Mouse (Mus musculus) 3T3-L1 (cell line): ENCODE data around the gene Spata32.
A peak's percentile ranks its signal among the peaks of the same experiment; 100 is the strongest.

Experiments
- DNase-seq: peaks from one replicate; pipeline ENCODE4 v3.0.0-alpha.2; 2015; ENCODE audit warnings: low read depth, low spot score

Gene Spata32

DNA sequence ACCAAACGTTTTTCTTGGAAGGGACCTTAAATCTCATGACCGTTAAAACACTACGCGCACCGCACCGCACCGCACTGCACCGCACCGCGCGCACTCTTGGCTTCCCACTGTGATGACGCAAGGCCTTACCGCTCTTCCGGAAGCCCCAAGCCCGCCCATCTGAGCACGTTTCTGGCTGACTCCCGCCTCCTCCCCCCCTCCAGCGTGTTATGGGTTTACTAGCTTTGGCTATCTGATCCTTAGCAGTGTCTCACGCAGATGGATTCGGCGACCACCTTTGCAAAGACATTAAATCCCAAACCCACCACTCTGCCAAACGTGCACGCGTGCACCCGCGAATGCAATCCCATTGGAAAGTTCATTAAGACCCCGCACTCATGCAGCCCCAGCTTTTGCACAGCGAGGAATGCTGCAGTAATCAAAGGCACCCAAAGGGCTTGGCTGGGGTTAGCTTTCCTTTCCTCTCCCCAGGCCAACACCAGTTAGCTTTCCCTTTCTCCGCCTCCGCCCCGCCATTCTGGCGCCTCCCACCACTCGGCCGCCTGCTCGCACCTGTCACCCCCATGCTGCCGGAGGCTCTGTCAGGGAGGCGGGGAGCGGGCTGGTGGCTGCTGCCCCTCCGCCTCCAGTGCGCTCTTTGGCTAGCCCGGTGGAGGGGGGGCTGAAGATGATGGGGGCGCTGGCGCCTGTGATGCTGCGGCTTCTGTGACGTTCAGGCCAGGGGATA lies at the start of gene Spata32:
Gene Spata32, minus strand, starts transcription at position 643 of the 727 bp plus-strand sequence.
- DNase-seq, result no peak

DNA sequence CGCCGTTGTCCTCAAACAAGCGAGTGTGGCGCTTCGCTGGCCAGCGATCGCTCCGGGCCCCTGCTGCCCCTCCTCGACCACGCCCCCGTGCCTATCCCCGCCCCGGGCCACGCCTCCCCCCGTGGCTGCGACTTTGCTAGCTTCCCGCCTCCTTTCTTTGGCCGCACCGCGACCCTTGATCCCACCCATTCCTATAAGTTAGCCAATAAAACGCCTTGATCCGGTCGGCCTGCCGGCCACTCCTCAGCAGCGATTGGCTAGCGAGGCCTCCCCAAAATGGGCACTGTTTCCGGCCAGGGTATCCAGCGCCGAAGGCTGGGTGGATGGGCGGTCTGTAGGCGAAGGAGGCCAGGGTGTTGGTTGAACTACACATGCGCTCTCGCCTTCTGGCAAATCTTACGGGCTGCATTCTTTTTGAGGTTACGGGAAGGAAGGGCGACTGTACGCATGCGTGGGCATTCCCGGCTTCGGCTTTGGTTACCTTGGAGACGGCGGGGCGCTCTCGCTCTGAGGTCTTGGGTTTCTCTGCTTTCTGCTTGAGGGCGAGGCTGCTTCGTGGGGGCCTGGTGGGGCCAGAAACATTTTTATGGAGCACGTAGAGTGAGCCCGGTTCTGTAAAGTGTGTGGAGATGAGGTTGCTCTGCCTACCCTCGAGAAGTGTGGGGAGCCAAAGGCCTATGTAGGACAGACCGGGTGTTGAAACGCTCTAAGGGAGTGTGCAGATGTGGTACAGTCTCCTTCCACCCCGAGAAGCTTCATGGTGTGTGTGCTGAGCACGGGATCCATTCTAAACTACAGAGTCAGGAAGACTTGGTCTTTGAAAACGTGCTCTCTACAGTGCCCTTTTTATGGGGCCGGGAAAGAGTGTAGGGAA lies 49.4 kb upstream of the Spata32 start, which contains the start of gene Map3k14:
Gene Map3k14, minus strand, starts transcription at position 127 of the 874 bp plus-strand sequence.
- peak; percentile 100 for DNase-seq

DNA sequence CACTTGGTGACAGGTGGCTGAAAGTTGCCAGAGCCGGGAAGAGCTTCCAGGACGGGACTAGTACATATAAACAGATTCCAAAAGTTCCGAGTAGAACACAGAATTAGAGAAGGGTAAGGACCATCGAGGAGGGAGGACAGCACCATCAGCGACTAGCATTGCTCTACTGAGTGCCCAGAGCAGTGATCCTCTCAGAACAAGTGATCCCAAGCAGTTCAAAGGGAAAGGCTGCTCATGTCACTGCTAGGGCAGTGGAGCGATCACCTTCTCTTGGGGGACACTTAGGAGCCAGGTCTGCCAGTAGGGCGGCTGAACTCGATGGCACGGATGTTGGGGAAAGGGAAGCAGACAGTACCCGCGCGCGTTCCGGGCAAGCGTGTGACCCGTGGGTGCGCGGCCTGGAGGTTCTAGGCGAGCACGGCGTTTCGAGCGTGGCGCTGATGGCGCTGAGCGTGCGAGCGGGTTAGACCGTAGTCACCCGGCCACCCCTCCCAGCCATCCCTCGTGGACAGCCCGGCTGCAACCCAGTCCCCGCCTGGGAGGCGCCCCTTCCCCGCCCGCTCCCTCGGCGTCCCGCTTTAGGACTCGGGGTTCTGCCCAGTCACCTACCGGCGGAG lies 48.6 kb upstream of the Spata32 start:
- peak; percentile 59 for DNase-seq

DNA sequence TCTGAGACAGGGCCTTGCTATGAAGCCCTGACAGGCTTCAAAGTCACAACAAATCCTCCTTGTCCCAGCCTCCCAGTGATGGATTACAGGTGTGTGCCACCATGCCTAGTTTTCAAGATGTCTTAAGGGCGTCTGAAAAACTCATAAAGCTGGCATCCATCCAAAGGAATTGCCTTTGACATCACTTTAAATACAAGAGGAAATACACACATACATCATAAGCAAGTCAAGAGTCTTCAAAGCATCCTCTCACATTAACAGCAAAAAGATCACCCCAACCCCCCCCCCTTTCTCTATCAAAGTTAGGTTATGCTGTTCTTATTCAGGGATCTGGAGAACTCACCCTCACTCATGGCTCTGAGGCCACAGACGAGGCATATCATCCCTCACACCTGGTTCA lies 47.6 kb upstream of the Spata32 start:
- no peak for DNase-seq

DNA sequence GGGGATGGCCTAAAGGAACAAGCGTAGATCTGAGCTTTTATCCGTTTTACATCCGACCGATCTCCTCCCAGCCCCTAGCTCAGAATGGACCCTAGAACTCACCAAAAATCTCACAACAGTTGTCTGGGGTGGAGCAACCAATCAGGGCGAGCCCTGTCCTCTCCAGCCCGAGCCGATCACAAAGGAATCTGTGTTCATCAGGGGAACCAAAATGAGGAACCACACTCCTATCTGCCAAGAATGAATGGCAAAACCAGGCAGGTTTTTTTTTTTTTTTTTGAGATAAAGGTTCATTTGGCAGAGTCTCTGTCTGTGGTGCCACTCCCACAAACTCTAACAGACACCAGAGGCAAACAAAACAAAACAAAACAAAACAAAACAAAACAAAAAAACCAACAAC lies 47.0 kb upstream of the Spata32 start:
- DNase-seq, result no peak

DNA sequence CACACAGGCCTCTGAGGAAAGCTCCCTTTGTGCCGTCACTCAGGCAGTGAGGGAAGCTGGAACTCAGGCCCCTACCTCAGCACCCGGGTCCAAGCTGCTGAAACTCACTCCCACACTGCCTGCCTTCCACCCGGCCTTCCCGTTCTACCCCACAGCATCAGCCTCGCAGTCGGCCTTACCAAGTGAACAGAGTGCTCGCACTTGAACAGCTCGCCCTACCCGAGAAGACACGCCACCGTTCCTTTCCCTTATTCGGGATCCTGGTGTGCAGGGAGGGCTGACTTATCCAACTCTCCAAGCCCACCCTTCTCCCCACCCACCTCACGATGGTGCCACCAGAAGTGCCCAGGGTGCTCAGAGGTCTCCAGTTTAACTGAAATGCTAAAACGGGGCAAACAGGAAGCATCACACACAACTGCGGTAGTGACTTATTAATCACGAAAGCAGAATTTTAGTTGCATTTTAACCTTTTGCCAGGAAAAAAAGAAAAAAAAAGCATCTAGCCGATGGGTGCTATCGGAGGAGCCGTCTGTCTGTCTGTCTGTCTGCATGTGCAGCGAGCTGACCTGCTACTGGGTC lies 46.3 kb upstream of the Spata32 start:
- DNase-seq, result no peak

DNA sequence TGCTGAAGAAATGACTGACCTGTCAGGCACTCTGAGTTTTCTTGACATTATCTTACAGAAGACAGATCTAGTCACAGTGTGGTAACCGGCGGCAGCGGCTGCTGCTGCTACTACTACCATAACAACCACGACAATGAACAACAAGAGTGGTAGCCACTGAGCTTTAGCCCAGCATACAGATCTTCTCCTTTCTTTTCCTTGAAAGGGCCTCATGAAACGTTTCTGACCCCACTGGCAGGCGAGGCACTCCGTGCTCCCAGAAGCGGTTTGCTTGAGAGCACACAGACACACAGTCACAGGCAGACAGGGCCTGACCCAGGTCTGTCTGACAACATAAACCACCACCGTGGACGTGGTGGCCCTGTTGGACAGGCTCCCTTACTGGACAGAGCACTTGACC lies 45.3 kb upstream of the Spata32 start:
- DNase-seq, result no peak

DNA sequence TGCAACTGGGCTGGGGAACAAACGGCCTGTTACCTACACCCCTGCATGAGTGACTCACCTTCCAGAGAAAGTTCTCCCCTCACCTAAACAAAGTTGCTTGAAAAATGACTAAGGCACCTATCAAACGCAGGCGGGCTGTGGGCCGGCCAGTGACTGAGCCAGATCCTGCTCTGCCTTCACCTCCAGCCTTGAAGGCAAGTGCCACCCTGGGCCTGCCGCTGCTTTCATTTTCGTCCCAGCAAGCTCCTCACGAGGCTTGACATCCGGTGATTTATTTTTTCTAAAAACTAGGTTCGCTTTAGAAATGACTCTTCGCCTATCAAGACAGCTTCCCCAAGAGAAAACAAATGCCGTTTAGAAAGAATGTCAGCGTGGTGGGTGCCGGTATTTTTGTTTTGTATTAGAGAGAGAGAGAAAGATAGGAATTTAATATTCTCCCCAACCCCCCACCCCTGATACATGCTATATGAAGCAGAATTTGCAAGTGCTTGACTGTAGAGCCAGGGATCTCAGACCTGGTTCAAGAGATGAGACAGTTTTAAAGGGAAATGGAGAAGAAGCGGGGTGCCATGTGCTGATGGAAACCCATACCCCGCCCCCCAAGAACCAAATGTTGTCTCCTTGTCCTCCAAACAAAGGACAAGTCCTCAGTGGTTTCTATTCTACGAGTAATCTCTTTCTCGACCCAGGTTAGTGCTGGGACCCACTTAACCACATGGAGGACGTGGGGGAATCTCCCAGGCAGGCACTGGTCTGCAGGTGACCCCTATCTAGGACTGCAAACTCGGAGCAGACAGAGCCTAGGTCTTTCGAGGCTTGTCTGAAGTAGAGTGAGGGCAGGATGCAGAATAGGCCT lies 44.4 kb upstream of the Spata32 start:
- DNase-seq, result no peak

DNA sequence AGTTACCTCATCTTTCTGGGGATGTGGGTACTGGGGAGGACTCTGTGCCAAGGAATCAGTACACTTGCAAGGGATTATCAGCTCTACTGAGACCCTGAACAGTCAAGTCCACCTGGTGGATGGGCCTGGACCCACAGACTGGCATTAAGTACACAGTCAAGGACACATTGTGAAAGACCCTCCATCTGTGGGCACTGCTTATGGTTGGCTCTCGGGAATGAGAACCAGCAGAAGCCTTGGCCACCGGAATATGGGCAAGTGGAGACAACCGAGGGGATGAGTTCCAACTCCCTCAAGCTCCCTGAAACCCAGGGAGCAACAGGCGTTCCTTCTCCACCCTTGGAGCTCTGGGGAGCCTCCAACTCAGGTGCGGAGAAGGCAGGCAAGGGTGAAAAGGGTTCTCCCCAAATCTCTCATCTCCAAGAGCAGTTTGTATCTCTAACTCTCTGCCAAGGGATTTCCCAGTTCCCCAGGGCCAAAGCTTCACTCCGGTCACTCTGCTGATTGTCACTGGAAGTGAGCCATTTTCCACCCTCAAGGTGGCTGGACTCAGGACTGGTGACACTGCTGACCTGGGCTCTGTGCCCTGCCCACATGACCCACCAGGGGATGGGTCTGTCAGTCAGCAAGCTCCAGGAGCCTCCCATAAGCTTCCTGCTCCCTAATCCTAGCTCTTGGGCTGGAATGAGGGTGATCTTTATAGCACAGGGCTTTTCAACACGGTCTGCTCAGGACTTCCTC lies 43.6 kb upstream of the Spata32 start:
- DNase-seq, result no peak

DNA sequence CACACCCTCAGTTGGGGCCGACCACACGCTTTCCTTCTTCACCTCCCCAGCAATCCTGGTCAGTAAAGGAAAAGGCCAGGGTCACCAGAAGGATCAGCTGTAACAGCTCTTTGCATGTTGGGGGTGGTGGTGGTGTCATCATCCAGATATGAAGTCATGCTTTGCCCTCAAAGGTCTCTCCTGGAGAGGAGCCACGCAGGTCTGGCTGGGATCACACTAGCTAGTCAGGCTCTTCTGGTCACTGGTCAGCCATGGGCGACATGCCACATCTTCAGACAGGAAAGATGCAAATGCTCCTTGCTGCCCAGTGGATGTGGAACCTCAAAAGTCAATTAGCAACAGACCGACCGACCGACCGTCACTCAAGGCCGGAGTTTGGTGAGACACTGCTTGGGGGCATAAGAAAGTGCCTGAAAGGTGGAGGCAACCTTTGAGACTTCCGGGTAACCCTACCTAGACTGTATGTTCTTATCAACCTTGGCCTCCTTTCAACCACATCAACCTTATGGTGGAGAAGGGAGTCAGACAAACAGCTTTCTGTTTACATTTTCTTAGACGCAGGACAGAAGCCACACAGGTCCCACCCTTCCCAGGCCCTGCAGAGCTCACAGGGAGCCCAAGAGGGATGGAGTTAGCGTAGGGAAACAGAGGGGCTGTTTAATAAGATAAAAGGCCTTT lies 42.4 kb upstream of the Spata32 start:
- no peak for DNase-seq

DNA sequence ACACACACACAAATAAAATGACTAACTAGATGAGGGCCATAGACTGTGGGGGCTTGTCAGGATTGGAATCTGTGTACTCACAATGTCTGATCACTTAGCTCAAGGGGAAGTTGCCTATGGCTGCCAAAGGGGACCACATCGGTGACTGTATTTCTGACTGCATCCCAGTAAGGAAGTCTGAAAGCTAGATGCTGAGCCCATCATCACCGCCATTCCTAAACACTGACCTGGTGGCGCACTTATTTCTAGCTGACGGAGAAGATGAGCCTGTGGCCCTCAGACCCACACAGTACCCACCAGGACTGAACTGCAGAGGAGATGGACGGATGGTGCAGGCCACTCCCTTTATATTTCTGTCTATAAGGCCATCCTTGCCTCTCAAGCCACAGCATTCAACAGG lies 41.8 kb upstream of the Spata32 start:
- DNase-seq, result no peak

DNA sequence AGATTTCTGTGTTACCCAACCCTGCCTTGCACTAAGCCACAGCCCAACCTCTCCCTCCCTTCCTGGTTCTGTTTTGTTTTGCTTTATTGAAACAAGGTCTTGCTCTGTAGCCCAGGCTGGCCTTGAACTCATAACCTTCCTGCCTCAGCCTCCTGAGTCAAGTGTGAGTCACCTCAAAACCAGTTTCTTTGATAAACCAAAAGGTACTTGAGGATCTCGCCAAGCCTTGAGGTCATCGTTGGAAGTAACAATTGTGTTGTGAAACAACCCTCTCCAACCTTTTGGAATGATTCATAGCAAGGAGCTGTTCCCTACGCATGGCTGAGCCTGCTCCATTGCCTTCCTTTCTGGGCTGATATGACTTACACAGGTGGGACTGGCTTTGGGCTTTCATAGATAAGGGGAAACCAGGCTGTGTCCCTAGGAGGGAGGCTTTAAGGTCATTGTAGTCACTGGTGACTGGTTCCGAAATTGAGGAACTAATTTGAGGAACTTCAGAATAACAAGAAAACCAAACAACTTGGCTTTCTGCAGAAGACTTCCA lies 39.8 kb upstream of the Spata32 start:
- DNase-seq, result peak; percentile 80

DNA sequence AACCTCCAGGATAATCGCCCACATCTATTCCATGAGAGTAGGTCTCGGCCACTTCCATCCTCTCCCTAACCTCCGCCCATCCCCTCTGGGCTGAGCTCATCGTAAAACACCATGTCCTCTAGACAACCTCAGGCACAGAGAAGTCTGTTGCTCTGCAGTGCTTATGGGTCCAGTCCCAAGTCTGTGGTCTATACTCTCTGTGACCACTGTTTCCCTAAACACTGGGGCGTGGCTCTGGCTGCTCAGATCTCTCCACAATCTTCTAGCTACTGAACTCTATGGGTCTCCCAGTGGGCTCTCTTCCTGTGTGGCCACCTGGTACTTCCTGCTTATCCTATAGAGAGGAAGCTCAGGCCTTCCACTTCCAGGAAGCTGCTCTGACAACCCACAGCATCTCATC lies 35.4 kb upstream of the Spata32 start:
- DNase-seq, result no peak

DNA sequence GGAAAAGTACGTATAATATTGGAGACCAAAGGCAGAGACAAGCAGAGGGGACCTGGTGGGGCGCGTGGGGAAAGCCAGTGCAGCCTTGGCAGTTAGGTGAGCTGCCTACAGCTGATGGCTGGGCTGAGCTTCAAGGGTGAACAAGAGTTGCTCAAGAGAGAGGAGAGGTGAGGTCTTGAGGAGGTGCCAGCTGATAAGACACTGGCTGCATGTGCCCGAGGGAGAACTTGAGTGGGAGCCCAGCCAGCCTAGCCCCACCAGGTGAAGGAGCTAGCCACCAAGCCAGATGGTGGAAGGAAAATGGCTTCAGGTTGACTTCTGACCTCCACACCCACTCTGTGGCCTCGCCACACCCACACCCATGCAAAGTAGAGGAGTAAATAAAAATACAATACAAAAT lies 34.1 kb upstream of the Spata32 start:
- DNase-seq, result no peak

DNA sequence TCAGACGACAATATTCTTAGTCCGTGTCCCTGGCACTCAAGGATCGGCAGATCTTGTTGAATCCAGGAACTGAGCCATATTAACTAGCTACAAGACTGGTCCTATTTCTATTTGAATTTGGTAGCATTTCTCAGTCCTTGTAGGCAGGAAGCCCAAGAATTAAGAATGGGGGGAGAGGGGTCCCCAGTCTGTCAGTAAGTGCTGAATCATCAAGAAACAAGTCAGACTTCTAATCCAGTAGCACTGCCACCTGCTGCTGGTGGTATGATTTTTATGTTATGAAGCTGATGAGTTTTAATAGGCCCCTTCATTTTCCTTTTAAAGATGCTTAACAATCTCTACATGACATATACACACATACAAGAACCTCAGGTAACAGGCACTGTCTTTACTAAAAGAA lies 32.1 kb upstream of the Spata32 start:
- no peak for DNase-seq

DNA sequence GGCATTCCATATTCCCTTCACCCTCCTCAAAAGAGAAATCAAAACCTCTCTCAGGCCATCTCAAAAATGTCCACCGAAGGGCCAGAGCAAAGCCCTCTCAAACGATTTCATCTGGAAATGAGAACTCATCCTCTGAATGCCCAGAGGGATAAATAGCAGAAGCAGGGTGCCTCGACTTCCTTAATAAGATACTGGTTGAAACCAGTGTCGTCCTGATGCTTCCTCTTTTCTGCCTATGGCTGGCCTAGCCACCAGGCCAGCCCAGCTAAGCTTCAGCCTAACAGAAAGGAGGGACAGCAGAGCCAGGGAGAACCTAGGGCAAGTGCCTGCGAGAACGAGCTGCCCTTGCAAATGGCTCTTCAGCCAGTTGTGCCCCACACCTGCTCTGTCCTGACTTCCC lies 31.3 kb upstream of the Spata32 start:
- DNase-seq, result no peak

DNA sequence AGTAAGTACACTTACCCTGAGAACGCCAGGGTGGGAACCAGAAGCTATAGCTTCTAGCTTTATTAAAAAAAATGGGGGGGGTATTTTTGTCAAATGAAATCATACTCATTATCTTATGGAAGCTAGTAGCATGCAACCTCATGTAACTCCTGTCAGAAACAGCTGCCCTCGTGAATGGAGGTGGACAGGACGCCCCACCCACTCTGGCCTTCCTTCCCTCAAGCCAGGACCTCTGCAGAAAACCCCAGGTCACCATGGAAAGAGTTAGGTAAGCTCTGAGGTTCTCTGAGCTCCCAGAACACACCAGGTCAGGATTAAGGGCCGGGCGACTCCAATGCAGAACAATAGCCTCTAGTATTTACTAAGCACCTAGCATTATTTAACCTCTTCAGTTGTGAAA lies 30.6 kb upstream of the Spata32 start:
- no peak for DNase-seq

DNA sequence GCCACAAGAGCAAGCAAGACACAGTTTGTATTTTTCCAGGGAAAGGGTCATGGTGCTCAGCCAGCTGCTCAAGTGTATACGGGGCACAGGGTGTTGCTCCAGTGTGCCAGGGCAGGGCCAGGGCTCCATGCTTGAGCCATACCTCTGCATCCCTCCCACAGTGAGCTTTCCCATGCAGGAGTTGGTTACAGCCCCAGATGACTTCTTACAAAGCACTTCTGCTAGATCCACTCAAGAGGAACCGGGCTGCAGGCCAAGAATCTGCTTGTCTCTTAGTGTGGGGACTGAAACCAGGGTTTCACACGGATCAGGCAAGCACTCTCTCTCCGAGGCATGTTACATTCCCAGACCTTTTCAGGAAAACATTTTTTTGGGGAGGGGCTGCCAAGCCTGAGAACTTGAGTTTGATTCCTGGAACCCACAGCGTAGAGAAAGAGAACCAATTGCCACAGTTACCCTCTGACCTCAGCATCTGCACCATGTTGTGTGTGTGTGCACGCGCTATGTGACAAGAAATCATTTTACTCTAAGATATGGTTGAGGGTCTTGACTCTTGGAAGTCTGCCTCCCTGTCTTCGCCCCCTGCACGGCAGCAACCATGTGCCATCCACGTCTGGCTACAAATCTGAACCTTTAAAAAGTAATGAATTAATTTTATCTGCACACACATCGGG lies 29.4 kb upstream of the Spata32 start:
- peak; percentile 82 for DNase-seq

DNA sequence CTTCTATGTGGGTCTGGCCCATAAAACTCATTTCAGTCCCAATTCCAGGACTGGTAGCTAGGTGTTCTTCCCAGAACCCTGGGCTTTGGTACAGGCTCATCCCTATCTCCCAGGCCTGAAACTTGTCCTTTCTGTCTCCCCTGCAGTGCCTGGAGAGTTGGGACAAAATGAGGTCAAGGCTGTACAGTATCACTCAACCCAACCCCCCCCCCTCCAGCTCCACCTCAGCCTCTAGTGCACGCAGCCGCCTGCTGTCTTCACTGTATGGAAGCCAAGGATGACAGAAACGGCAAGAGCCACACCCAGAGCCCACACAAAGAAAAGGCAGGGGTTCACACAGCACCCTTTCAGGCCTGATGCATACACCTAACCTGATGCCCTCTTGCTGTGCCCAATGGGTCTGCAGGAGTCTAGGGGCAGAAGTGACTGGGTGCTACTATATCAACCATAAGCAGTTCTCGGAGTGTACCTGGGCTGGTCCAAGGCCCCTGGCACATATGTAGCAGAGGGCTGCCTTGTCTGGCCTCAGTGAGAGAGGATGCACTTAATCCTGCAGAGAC lies 28.6 kb upstream of the Spata32 start:
- no peak for DNase-seq
